ENCODE assay signal across 9 mouse cellular contexts in the genomic region with DNA sequence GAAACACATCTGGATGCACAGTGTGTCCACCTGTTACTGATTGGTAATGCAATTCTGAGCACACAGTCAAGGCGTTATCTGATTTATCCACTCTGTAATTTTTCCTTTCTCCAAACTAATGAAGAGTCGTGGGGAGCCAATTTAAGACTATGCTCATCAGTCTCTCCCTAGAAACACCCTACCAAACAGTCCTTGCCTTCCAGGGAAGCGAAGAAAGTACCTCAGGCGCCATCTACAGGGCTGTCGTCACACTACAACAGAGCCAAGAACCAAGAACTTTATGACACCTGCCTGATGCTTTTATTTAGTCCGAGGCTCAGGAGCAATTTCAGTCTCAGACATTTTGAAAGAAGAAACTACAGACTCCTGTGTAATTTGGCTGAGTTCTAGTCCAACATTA. TPM values are rescaled to one million over a fixed set of nuclear protein-coding genes. Genes with fewer than 3 reads are reported as not detected.
A peak's percentile ranks its signal among the peaks of the same experiment; 100 is the strongest.
DNase-seq lines count a peak whose midpoint lies in the region; ATAC-seq lines count a peak whose summit lies in the region.
"Had no signal": no experiment of that assay in that cellular context is flagged by ENCODE, and none has a peak within 500 bp of the region (broad histone marks: within the 10 kb centered on the region; RNA-seq: fewer than 3 reads in every experiment).

No protein-coding gene starts in this region.

- H3K4me3 ChIP-seq in midbrain, embryonic 14.5 days (replicated peaks; ENCODE audit: low read depth, low read length) = no peak overlapping the region
- H3K4me3 ChIP-seq: liver, embryonic 13.5 days had no signal

- peaks cover 11% of the 10 kb centered on the region; the same call in 1 of the 2 replicates for H3K4me1 ChIP-seq in midbrain, embryonic 14.5 days (ENCODE audit: control insufficient read depth, insufficient read depth, low read length)
- H3K4me1 ChIP-seq: liver, embryonic 13.5 days had no signal

- no peak overlapping the region for H3K27ac ChIP-seq in midbrain, embryonic 14.5 days (replicated peaks; ENCODE audit: low read depth, low read length)
- H3K27ac ChIP-seq: liver, embryonic 13.5 days had no signal

- intact Hi-C loops in heart, postnatal 10 days (cut with DNase I) = no loop called here

- no peak; the same call in 1 of the 2 replicates for ATAC-seq in midbrain, embryonic 14.5 days (ENCODE audit: low FRiP score, low TSS enrichment)

- 9% methylated on average over 6 of the region's 6 CpGs for WGBS in midbrain, embryonic 14.5 days

- no peaks in the 10 kb centered on the region for H3K9me3 ChIP-seq in midbrain, embryonic 14.5 days (ENCODE audit: control insufficient read depth, low read length)
- H3K9me3 ChIP-seq: liver, embryonic 13.5 days had no signal

- H3K4me2 ChIP-seq in midbrain, embryonic 14.5 days (ENCODE audit: low read length) = no peak overlapping the region
- H3K4me2 ChIP-seq: liver, embryonic 13.5 days had no signal

- no peaks in the 10 kb centered on the region for H3K27me3 ChIP-seq in midbrain, embryonic 14.5 days (ENCODE audit: control insufficient read depth, insufficient read depth, low read length)

- DNase-seq in heart, postnatal 10 days = peak; percentile 31 to 62
- DNase-seq in heart, adult 8-10 months (ENCODE audit: low spot score) = no peak
- peak; percentile 50 for DNase-seq in ES-CJ7 (ENCODE audit: low read depth, low spot score)
- DNase-seq in cerebellum, adult 9-10 months = peak; percentile 51
- DNase-seq in frontal cortex, postnatal 14 days (ENCODE audit: low spot score in 2 of 2) = peak; percentile 28 to 54
- DNase-seq in layer of hippocampus, postnatal 25 days (ENCODE audit: extremely low spot score in 1 of 2, low spot score in 1 of 2) = peak; percentile 20 to 72
- DNase-seq in midbrain, embryonic 14.5 days = peak; percentile 81
- DNase-seq in thymus, postnatal 36 days = peak; percentile 21 to 34
- DNase-seq: liver, embryonic 13.5 days had no signal

- no peak overlapping the region for H3K9ac ChIP-seq in midbrain, embryonic 14.5 days (replicated peaks; ENCODE audit: low read length)
- H3K9ac ChIP-seq: liver, embryonic 13.5 days had no signal

- no peaks in the 10 kb centered on the region for H3K36me3 ChIP-seq in midbrain, embryonic 14.5 days (ENCODE audit: control insufficient read depth, insufficient read depth, low read length)
- H3K36me3 ChIP-seq: liver, embryonic 13.5 days had no signal

RNA-seq across cellular contexts. Expression of gene Stk33, which starts 6.1 kb away (rescaled TPM):
- total RNA-seq in heart, postnatal 10 days (2021) = not detected
- total RNA-seq in heart, adult 8-10 months (2022) = under 1 TPM in 2 of 4 experiments, not detected in 2; 0.14 to 0.25 TPM
- 1 to 10 TPM; 1.1 to 1.3 TPM for total RNA-seq in layer of hippocampus, postnatal 25 days (2021)
- 8.3 and 8.5 TPM in 2 replicates for polyA plus RNA-seq in midbrain, embryonic 14.5 days (2014; fragmentation: Nextera tagmentation; extraction: Ambion mirVana)
- polyA plus RNA-seq: liver, embryonic 13.5 days had no signal
